Mouse (Mus musculus): ENCODE measurements around the gene Gm498.
A peak's percentile ranks its signal among the peaks of the same experiment; 100 is the strongest.

The Gm498 gene

DNA sequence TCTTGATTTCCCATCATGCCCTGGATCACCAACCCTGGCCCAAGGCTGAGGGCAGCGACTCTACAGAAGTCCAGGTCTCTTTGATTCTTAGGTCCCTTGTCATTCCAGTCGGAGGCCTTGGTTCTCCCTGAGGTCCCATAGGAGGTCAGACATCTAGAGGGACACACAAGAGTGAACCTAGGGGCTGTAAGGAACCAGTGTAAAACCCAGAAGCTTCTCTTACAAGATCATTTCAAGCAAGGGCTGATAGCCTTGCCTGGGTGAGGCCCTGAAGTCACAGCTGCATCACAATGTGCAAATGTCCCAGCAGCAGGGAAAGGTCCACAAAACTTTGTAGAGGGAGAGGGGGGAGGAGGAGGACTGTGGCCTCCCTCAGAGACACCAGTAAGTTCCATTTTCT lies at the start of gene Gm498:
Gene Gm498, plus strand, starts transcription at position 301 of the 400 bp plus-strand sequence.
- no peak for DNase-seq (ENCODE audit: low spot score)

DNA sequence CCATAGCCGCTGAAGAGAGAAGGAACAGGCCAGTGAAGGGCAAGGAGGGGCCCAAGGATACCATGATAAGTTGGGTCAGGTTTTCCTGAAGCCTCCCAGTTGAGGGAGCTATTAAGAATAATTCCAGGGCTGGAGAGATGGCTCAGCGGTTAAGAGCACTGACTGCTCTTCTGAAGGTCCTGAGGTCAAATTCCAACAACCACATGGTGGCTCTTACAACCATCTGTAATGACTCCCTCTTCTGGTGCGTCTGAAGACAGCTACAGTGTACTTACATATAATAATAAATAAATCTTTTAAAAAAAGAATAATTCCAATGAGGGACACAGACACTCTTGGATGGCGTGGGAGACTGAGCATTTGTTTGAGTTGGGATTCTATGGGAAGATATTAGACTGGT lies 47.4 kb upstream of the Gm498 start:
- DNase-seq (ENCODE audit: low spot score): no peak

DNA sequence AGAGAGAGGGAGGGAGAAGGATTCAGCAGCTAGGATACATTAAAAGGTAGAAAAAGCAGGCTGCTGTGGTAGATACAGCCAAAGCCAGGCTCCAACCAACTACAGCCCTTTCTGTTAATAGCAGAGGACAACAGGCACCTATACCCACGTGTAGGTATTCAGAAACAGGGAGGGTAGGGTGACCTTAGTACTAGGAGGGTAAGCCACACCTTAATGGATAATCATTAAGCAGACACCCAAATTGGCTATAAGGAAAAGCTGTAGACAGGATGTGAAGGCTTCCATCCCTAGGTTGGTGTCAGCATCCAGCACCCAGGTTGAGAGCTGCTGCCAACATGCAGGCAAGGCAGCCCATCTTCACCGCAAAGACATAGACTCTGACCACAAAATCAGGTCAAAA lies 45.4 kb upstream of the Gm498 start:
- no peak for DNase-seq (ENCODE audit: low spot score)

DNA sequence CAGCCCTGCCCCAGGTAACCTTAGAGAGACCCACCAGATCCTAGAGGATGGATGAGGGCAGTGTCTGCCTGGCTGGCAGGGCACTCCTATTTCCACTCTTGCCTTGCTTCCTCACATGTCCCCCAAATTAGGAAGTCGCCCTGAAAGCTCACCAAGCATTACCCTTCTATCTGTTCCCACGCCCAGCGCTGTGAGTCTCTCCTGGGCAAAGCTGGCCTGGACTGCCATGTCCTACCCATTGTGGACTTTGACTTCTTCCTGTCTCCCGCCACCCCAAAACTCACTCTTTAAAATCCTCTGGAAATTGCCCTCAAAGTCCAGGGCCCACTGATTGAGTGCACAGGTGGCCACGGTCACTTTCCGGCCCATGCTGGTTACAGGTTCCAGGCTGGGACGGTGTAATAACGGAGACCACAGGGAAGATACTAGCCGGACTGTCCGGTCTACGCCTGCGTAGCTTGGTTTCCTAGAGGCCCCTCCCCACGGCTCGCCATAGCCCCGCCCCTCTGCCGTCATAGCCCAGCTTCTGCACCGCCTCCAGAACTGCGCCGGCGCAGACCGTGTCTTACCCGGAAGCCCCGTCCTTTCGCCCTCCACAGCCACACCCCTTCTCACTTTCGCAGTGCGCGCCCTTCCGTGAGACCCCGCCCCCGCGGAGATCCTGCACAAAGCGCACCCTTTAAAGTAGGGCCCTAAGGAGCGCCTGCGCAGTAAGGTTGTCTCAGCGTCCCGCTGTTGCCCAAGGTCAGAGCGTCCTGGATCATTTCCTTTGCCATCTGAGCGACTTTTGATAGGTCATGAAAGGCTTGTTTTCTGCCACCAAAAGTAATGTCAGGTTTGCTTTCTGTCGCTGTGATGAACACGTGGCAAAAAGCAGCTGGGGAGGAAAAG lies 44.0 kb upstream of the Gm498 start, which contains the start of the genes Nadsyn1 and Dhcr7:
Gene Nadsyn1, minus strand, starts transcription at position 475 of the 891 bp plus-strand sequence.
Gene Dhcr7, plus strand, starts transcription at position 771 of the 891 bp plus-strand sequence.
- DNase-seq (ENCODE audit: low spot score): peak; percentile 99

DNA sequence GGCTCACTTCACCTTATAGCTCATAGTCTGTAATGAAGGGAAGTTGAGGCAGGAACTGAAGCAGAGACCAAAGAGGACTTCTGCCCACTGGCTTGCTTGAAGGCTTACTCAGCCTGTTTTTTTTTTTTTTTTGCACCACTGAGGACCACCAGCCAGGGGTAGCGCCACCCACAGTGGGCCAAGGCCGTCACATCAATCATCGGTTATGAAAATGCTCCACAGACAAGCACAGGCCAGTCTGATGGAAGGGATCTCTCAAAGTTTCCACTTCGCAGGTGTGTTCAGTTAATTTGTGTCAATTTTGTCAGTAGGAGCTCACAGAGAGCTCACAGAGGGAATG lies 43.4 kb upstream of the Gm498 start:
- DNase-seq (ENCODE audit: low spot score): no peak

DNA sequence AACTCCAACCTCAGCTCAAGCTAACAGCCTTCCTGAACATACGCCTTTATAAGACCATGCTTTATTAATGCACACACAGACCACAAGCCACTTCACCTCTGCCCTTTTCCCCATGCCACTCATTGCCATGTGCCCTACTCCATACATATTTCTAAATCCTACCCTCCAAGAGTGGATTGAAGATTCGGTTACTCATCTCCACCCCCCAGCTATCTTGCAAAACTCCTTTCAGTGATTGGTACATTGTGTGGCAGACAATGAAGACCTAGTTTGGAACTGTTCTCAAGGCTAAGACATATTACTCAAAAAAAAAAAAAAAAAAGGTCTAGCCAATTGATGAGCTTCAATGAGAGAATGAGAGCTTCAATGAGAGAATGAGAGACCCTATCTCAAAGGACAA lies 39.7 kb upstream of the Gm498 start:
- DNase-seq (ENCODE audit: low spot score): no peak

DNA sequence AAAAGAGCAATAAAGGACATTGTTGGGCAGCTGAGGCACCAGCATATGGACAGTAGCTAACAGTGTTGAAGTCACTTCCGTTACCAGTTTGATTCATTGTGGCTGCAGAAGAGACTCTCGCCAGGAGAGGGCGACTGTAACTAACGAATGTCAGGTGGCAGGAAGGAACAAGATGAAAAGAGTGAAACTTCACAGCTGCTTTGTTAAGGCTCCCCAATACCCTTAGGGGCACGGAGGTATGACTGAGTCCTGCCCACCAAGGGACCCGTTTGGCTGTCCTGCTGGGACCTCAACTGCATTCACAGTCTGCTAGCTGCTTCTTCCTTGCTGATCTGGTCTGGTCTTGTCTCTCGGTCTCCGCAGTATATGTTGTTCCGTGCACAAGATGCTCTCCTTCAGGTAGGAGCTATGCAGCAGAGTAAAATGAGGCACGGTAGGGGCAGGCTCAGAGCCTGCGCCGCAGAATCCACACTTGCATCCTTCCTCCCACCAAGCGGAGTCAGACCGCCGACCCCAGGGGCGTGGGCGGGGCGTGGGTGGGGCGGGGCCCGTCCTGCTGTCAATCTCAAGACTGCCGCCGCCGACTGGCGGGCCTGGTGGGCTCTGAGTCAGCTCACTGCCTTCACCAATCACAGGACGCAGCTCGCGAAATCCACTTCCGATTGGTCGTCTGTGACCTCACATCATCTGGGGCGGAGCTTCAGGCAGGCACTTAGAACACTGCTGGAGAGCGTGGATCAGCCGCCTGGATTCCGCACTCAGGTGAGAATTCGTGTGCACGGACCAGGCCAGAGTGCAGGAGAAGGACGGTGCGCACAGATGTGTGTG lies 36.9 kb upstream of the Gm498 start:
- DNase-seq (ENCODE audit: low spot score): peak; percentile 98

DNA sequence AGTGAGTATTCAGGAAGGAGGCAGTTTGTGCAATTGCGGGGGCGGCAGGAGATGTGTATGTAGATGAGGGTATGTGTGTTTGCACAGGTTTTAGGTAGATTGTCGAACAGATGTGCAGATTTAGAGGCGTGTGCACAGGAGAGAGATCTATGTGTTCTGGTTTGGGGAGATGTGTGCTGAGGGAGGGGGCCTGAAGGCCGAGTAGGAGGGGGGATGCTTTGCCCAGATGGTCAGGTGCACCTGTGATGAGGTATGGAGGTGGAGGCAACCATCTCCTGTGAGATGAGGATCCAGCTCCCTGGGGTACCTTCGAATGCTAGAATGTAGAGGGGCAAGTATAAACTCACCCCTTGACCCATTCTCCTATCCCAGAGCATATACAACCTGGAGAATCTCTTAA lies 36.2 kb upstream of the Gm498 start:
- DNase-seq (ENCODE audit: low spot score): no peak

DNA sequence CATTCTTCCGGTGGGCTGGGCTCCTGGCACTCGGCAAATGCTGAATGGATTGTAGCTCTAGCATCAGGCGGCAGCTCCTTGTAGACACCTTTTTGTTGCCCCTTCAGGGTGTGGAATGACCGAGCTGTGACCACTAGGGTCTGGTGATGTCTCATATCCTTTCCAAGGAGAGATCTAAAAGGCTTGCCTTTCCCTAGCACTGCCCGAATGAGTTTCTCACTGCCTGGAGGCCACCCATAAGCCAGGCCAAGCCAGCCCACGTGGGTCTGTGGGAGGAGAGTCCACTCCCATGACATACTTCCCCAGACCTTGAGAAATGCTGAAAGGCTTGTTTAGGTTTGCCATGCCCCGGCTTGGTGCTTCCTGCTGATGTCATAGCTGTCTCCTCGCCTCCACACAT lies 34.4 kb upstream of the Gm498 start:
- no peak for DNase-seq (ENCODE audit: low spot score)

DNA sequence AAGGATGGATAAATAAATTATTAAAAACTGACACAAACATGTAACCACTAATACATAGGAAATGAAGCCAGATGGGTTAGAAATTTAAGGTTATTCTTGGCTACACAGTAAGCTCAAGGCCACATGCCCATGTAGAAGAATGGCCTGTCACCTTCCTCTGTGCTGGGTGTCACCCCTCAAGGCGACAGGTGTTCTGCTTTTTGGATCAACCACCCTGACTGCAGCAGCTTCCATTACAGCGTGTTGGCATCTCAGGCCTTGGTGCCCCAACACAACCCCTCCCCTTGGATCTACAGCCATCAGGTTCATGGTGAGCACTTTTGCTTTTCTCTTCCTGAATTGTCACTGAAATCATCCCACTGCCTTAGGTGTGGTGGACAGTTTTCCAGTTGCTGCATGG lies 34.0 kb upstream of the Gm498 start:
- DNase-seq (ENCODE audit: low spot score): no peak

DNA sequence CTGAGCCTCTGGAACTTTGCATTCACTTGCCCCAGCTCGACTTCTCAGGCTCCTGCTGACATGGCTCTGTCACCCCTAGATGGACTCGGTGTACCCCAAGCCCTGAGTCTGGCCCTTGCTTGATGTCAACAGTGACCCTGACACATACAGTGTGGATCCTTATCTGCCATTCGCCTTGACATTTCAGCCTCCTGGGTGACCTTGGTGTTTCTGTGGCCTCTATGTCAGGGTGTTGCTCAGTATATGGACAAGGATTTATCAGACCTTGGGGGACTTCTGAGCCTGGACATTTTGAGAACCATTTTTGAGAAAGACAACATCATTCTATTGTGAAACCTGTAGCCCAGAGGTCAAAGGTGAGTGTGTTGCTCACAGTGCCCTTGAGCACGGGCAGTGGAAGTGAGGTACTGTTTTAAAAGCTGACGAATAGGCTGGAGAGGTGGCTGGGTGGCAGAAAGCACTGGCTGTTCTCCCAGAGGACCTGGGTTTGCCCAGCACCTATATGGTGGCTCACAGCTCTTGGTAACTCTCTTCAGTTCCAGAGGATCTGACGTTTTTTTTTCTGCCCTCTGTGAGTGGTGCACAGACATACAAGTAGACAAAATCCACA lies 33.0 kb upstream of the Gm498 start:
- DNase-seq (ENCODE audit: low spot score): no peak

DNA sequence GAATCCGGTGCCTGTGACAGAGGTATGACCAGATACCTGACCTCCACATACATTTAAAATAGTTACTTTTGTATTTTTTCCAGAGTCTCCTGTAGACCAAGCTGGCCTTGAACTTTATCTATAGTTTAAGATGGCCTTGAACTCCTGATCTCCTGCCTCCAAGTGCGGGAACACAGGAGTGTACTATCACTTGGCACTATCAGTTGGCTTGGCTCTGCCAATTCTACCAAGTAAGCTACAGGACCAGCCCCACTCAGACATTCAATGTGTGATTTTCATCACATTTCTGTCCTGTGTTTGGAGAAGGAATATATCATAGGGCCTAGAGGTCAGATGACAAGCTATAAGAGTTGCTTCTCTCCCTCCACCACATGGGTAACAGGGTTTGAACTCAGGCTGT lies 32.3 kb upstream of the Gm498 start:
- DNase-seq (ENCODE audit: low spot score): no peak

DNA sequence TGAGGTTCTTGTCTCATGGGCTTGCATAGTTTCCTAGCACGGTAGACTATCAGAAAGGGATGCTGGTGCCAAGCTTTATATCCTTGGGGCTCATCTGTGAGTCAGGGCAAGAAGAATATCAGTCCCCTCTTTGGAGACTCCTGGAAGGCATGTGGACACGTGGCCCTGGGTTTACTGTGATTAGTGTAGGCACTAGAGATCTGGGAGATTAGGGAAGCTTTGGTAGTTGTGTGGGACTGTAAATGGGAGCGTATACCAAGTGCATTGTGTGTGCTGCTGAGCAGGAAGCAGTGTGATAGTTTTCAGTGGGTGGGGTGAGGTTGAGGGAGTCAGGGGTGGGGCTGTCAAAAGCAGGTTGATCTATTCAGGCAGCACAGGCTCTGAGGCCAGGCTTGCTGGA lies 31.7 kb upstream of the Gm498 start:
- no peak for DNase-seq (ENCODE audit: low spot score)

DNA sequence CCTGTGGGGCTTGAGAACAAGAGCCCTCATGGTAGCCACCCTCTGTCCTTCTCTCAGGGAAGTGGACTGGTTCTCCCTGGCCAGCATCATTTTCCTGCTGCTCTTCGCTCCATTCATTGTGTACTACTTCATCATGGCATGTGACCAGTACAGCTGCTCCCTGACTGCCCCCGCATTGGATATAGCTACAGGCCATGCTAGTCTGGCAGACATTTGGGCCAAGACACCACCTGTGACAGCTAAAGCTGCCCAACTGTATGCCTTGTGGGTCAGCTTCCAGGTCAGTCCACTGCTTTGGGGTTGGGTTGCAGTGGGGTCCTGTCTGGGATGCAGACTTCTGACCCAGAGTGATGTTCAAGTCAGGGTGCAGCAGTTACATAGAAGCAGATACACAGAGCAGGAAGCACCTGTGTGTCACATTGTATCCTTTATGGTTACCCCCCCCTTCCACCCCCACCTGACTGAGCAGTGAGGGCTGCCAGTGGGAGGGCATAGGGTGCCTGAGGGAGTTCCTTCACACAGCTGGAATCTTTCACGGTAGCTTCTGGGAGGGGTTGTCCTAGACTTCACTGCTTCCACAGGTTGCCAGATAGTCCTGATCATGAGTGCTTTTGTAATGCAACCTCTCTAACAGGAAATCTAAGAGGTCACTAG lies 28.8 kb upstream of the Gm498 start:
- DNase-seq (ENCODE audit: low spot score): no peak

DNA sequence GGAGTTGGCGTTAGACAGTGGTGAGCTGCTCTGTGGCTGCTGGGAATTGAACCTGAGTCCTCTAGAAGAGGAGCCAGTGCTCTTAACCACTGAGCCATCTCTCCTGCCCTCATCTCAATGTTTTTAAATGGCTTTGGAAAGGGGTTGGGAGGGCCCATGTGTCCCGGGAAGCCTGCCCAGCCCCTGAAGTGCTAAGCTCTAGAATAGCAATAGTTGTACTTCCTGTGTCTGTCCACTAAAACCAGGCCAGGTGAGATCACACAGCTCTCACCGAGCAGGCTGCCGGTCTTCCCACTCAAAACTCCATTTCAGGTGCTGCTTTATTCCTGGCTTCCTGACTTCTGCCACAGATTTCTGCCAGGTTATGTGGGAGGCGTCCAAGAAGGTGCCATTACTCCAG lies 26.5 kb upstream of the Gm498 start:
- DNase-seq (ENCODE audit: low spot score): no peak

DNA sequence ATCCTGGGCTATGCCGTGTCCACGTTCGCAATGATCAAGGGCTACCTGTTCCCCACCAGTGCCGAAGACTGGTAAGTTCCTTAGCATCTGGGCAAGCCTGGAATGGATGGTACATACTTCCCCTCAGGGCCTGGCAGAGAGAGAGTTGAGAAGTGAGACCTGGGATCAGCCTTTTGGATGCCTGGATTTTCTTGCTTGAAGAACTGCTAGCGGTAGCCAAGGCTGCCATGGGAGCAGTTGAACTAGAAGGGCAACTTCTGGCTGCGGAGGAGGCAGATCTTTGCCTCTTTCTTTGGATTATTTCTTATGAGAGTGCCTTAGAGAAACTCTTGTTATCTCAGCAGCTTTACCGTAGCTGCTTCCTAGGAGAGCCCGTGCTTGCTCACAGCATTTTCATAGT lies 25.3 kb upstream of the Gm498 start:
- no peak for DNase-seq (ENCODE audit: low spot score)

DNA sequence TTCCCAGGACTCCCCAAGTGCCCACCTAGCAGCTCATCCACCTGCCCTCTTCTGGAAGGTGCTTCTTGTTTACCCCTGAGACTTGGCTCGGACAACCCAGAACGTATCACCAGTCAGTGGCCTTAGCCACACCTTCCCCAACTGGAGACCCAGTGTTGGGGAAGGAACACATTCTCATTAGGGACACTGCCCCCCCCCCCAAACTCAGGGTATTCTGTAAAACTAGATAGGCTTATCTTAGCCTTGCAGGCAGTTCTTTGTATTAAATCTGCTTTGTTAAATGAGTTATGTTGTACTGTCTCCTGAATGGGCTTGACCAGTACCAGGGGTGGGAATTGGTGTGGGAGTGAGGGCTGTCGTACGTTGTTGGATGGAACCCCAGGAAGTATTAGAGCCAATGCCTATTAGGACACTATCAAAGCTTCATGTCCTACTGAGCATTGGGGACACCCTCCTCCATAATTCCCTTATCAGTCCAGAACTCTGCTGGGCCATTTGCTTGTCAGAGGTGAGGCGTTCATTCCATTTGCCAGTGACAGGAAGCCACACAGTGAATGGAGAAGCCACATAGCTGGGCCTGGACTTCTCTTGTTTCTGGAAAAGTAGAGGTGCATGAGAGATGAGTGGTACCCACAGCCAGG lies 18.4 kb upstream of the Gm498 start:
- DNase-seq (ENCODE audit: low spot score): no peak

DNA sequence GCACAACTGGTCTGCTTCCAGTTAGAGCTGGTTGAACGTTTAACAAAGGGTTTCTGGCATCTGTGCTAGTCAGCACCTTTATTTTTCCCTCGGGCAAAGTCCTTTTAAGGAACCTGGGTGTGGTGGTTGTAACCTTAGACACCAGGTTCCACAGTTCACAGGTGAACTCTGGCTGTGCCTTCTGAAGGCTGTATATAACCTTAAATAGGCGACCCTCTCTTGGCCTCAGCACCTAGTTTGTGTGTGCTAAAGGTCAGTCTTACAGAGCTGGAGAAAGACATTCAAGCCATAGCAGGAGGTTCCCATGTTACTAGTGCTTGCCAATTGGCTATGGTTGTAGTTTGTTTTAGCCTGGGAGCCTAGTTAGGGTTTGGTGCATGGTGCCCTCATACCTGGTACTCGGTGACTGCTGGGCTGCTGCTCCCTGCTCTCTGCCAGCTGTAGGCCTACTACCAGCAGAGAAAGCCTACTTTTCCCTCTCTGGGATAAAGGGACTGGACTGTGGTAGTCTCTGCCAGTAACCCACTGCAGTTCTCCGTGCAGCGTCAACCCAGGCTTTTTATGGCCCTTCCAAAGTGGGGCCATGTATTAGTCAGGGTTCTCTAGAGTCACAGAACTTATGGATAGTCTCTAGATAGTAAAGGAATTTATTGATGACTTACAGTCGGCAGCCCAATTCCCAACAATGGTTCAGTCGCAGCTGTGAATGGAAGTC lies 17.7 kb upstream of the Gm498 start:
- no peak for DNase-seq (ENCODE audit: low spot score)

DNA sequence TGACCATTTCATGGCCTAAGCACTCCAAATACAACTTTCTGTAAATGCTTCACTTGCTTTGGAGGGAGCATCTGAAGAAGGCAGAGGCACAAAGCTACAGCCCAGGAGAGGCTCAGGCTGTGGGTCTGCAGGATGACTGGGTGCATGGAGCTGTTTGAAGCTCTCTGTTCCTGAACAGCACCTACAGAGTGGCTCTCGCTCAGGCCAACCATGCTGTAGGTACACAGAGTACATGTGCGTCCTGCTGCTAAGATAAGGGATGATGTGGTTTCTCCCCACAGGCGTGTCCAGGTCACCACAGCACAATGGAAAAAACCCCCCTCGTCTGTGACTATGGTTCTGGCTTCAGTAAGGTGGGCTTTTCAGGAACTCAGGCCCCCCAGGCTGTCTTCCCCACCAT lies 2.2 kb downstream of the Gm498 start:
- DNase-seq (ENCODE audit: low spot score): no peak

DNA sequence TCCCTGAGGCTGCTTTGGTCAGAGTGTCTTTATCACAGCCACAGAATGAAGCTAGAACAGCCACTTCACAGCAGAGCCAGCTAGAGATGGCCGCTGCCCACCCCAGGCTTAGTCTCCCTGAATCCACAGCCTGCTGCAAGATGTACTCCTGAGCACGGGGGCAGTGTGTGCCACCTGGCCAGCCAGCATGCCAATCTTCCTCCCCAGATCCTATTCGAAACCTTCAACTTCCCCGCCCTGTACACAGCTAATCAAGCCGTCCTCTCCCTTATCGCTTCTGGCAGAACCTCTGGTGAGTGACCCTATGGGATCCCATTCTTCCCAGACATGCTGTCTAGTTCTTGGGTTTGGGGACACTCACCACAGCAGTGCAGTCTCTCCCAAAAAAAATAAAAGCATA lies 17.1 kb downstream of the Gm498 start:
- no peak for DNase-seq (ENCODE audit: low spot score)

DNA sequence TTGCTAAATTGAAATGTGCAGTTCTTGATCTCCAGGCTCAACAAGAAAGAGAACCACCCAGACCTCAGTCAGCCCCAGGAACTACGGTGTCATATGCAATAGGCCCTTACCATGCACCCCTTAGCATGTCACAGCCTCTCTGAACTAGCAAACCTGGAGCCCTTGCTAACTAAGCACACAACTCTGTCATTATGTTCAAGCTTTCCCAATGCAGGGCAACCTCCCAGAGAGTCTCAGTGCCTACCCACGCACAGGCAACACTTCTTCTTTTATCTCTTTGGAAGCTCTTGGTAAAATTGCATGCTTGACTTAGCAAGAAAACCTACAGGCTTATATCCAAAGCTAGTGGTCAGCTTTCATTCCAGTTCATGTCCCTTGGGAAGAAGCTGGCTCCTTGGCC lies 24.5 kb downstream of the Gm498 start:
- DNase-seq (ENCODE audit: low spot score): no peak

Data from retina, embryonic 14.5 days (tissue).